Mouse (Mus musculus) liver, embryonic 14.5 days (tissue): ENCODE data around the gene Traf3ip3. TPM values are rescaled to one million over a fixed set of nuclear protein-coding genes. Genes with fewer than 3 reads are reported as not detected.

ENCODE experiments used
- ATAC-seq: fragments of 200-750 bp; cut with Nextera tagmentation; 2 replicates; pipeline ENCODE4 v1.8.0; 2017; ENCODE audit warnings: moderate number of reproducible peaks, mild to moderate bottlenecking, moderate library complexity; ENCODE audit not compliant: insufficient read depth
- DNase-seq, 3 experiments: peaks; one replicate each; pipeline ENCODE4 v3.0.0-alpha.2; 2012 to 2013; ENCODE audit warnings: low read depth in 3 of 3, low spot score in 3 of 3
- H3K27ac ChIP-seq: fragments of 300-500 bp; sonication (generic); 2 replicates; pipeline ENCODE4 v1.5.1; 2014; ENCODE audit warnings: moderate library complexity, mild to moderate bottlenecking, control low read depth, inconsistent platforms
- H3K27me3 ChIP-seq: fragments of 300-500 bp; sonication (generic); 2 replicates; pipeline ENCODE4 v1.6.1; 2014; ENCODE audit warnings: mild to moderate bottlenecking, low read length, moderate library complexity; ENCODE audit not compliant: control insufficient read depth, insufficient read depth
- H3K36me3 ChIP-seq: fragments of 300-500 bp; sonication (generic); replicated peaks from 2 replicates; pipeline ENCODE4 v1.6.1; 2014; ENCODE audit warnings: low read depth; ENCODE audit not compliant: control insufficient read depth, insufficient read depth
- H3K4me1 ChIP-seq, 2 experiments: fragments of 200-500 bp in 1 of 2; fragments of 300-500 bp in 1 of 2; sonication (generic) in 1 of 2; replicated peaks; 2 replicates each; pipeline ENCODE4 v1.6.1; 2012 to 2014; ENCODE audit warnings: antibody characterized with exemption in 1 of 2, inconsistent platforms in 1 of 2, low read length in 1 of 2; ENCODE audit not compliant: control insufficient read depth in 2 of 2, insufficient read depth in 2 of 2
- H3K4me2 ChIP-seq: fragments of 300-500 bp; sonication (generic); 2 replicates; pipeline ENCODE4 v1.6.1; 2014; ENCODE audit warnings: low read depth, mild to moderate bottlenecking, control low read depth, moderate library complexity
- H3K4me3 ChIP-seq, 2 experiments: fragments of 200-500 bp in 1 of 2; fragments of 300-500 bp in 1 of 2; sonication (generic) in 1 of 2; 2 replicates each; pipeline ENCODE4 v1.5.1; 2012 to 2014; ENCODE audit warnings: low read depth in 2 of 2, low read length in 2 of 2, mild to moderate bottlenecking in 2 of 2, control low read depth in 1 of 2, inconsistent platforms in 1 of 2, moderate library complexity in 1 of 2; ENCODE audit not compliant: insufficient read depth in 1 of 2
- H3K9ac ChIP-seq: fragments of 300-500 bp; sonication (generic); replicated peaks from 2 replicates; pipeline ENCODE4 v1.6.1; 2014; ENCODE audit warnings: mild to moderate bottlenecking, control low read depth, moderate library complexity
- H3K9me3 ChIP-seq: fragments of 300-500 bp; sonication (generic); 2 replicates; pipeline ENCODE4 v1.6.1; 2016; ENCODE audit warnings: low read length, mixed read lengths; ENCODE audit not compliant: control insufficient read depth
- CTCF ChIP-seq: IDR thresholded peaks from 2 replicates; pipeline ENCODE4 v1.5.1; 2016; ENCODE audit warnings: antibody characterized with exemption, low read depth, control low read depth
- EP300 ChIP-seq: IDR thresholded peaks from 2 replicates; pipeline ENCODE4 v1.6.1; 2016; ENCODE audit warnings: antibody characterized with exemption, low read depth
- WGBS: fragments of 180-500 bp; shearing (Covaris S2); extraction: QIAGEN DNeasy Blood & Tissue Kit; methylation state at CpG from one replicate; pipeline ENCODE4 v1.1.7; 2014; ENCODE audit not compliant: insufficient replicate concordance; 5-methylcytosine and 5-hydroxymethylcytosine counted together
- polyA plus RNA-seq, 2 experiments: library from polyadenylated mRNA; depleted of rRNA in 1 of 2; stranded (reverse) in 1 of 2; unstranded in 1 of 2; fragments of >200 nt; fragmentation: Nextera tagmentation in 1 of 2; extraction: Ambion mirVana in 1 of 2; gene quantifications; 2 replicates each; pipeline versions ENCODE4 v1.2.1 to v1.2.3; 2012 to 2014

The Traf3ip3 gene
- polyA plus RNA-seq (2012; rRNA removed) (3.5 and 5.1 TPM in 2 replicates), polyA plus RNA-seq (2014; fragmentation: Nextera tagmentation; extraction: Ambion mirVana) (4.2 and 4.9 TPM in 2 replicates)

DNA sequence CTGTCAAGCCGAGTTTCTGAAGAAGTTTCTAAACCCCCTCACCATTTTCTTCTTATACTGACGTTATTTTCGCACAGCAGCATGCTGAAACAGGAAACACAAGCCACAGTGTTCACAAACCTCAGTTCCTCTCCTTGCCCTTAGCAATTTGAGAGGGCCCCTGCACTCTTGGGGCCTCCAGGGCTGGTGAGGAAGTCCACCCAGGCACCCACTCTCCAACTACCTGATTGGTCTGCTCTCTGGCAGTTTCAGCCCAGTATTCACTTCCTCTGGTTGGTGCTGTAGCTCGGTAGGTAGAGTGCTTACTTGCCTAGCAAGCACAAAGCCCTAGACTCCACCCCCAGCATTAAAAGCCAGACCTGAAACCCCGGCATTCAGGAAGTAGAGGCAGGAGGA, at the start of gene Traf3ip3:
TSS of gene Traf3ip3 (minus strand) at position 321 of the 396 bp plus-strand sequence.
- H3K27ac ChIP-seq, result no peak within 1 kb of the TSS
- peak within 1 kb of the TSS; percentile 12 to 47 for H3K4me3 ChIP-seq
- H3K9ac ChIP-seq, result no peak within 1 kb of the TSS
- H3K4me1 ChIP-seq, result peaks cover 0 to 5% of the 10 kb centered on the region in 2 experiments; a peak in 2 of 4 replicates
- H3K27me3 ChIP-seq, result no peaks in the 10 kb centered on the region
- peak; percentile 26 to 42 (median 27) for DNase-seq
- H3K36me3 ChIP-seq, result no peaks in the 10 kb centered on the region
- no peak for TF ChIP-seq CTCF
- TF ChIP-seq EP300, result no peak
- WGBS, result 7% methylated on average over 5 of the region's 5 CpGs
- ATAC-seq, result peak; percentile 67
- H3K4me2 ChIP-seq, result peak within 1 kb of the TSS; percentile 14; the same call in 1 of the 2 replicates
- H3K9me3 ChIP-seq, result no peaks in the 10 kb centered on the region

- DNase-seq, result no peak
- Histone ChIP-seq H3K4me3 (no peak overlapping the region), H3K36me3 (no peaks in the 10 kb centered on the region), H3K4me2 (no peak overlapping the region), H3K27ac (no peak overlapping the region), H3K27me3 (no peaks in the 10 kb centered on the region), H3K9ac (no peak overlapping the region), H3K4me1 (no peaks in the 10 kb centered on the region), H3K9me3 (no peaks in the 10 kb centered on the region)
- TF ChIP-seq EP300 (no peak), CTCF (no peak)
- no peak for ATAC-seq
- 55% methylated on average over 2 of the region's 2 CpGs for WGBS
Observed at GRCm38 (mm10) chr1:193250026-193250425, 48.5 kb upstream of the Traf3ip3 start.

DNA sequence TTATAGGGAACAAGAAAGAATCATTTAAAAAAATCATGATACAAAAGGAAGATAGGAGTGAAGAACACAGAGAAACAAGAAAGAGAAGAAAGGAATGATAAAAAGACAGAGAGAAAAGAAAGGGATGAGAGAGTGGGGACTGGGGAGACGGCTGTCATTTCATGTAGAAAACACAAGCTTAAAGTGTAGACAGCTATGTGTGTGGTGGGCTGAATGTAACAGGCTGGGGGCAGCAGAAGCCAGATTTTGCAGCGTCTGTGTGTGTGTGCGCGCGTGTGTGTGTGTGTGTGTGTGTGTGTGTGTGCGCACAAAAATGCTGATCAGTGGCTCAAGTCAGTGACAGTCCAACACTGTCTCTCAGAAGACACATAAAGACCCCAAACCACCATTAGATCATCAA, 42.7 kb upstream of the Traf3ip3 start:
- Histone ChIP-seq H3K9ac (no peak overlapping the region), H3K27me3 (no peaks in the 10 kb centered on the region), H3K4me2 (no peak overlapping the region), H3K9me3 (no peaks in the 10 kb centered on the region), H3K4me3 (no peak overlapping the region), H3K4me1 (no peaks in the 10 kb centered on the region), H3K27ac (no peak overlapping the region), H3K36me3 (no peaks in the 10 kb centered on the region)
- no peak for DNase-seq
- no peak for TF ChIP-seq EP300
- no peak for TF ChIP-seq CTCF
- 77% methylated on average over 6 of the region's 6 CpGs for WGBS
- no peak for ATAC-seq

- Histone ChIP-seq H3K4me3 (no peak overlapping the region), H3K9me3 (no peaks in the 10 kb centered on the region), H3K27me3 (no peaks in the 10 kb centered on the region), H3K27ac (no peak overlapping the region), H3K4me1 (no peaks in the 10 kb centered on the region), H3K36me3 (no peaks in the 10 kb centered on the region), H3K4me2 (no peak overlapping the region), H3K9ac (no peak overlapping the region)
- no peak for ATAC-seq
- no peak for DNase-seq
- 57% methylated on average over 10 of the region's 10 CpGs for WGBS
- TF ChIP-seq CTCF (no peak), EP300 (no peak)
Observed at GRCm38 (mm10) chr1:193243571-193244193, 42.2 kb upstream of the Traf3ip3 start.

GRCm38 (mm10) chr1:193242863-193243262, 41.4 kb upstream of the Traf3ip3 start:
- Histone ChIP-seq H3K9ac (no peak overlapping the region), H3K9me3 (no peaks in the 10 kb centered on the region), H3K36me3 (no peaks in the 10 kb centered on the region), H3K27me3 (no peaks in the 10 kb centered on the region), H3K27ac (no peak overlapping the region), H3K4me2 (no peak overlapping the region), H3K4me3 (no peak overlapping the region), H3K4me1 (no peaks in the 10 kb centered on the region)
- 27% methylated on average over 4 of the region's 4 CpGs for WGBS
- ATAC-seq (no peak), DNase-seq (peak in 1 of 3 experiments; percentile 20)
- TF ChIP-seq CTCF, result no peak
- TF ChIP-seq EP300, result no peak
